Mouse (Mus musculus): ENCODE measurements around the gene Nup85. TPM values are rescaled to one million over a fixed set of nuclear protein-coding genes. Genes with fewer than 3 reads are reported as not detected.
A peak's percentile ranks its signal among the peaks of the same experiment; 100 is the strongest.

Gene Nup85
- polyA plus RNA-seq, 1 experiment, result 16.8 TPM

DNA sequence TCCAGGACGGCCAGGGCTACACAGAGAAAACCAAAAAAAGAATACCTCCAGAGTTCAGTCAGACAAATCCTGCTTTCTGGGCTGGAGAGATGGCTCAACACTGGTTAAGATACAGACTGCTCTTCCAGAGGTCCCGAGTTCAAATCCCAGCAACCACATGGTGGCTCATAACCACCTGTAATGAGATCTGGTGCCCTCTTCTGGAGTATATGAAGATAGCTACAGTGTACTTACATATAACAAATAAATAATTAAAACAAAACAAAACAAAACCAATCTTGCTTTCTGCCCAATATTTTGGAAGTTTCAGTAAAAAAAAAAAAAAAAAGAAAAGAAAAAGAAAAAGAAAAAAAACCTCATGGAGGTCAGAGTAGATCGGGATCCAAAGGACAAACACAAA, 31.0 kb downstream of the Nup85 start:
- H3K36me3 ChIP-seq (ENCODE audit: control insufficient read depth, insufficient read depth, low read length), result peaks cover 59% of the 10 kb centered on the region
- H3K4me1 ChIP-seq (ENCODE audit: control insufficient read depth, insufficient read depth, insufficient read length, low read length), result no peaks in the 10 kb centered on the region
- H3K27me3 ChIP-seq (ENCODE audit: control insufficient read depth, insufficient read depth, low read length), result no peaks in the 10 kb centered on the region
- no peak for TF ChIP-seq CTCF (IDR thresholded peaks at IDR 0.05; ENCODE audit: extremely low read depth, insufficient read length, insufficient replicate concordance, low read depth, low read length)
- TF ChIP-seq POLR2A (IDR thresholded peaks at IDR 0.05; ENCODE audit: low read depth, low read length), result no peak
- H3K4me3 ChIP-seq (ENCODE audit: low read depth, low read length), result no peak overlapping the region
- H3K27ac ChIP-seq (ENCODE audit: insufficient read depth, low read depth, low read length), result no peak overlapping the region
- 92% methylated on average over 3 of the region's 3 CpGs for WGBS

DNA sequence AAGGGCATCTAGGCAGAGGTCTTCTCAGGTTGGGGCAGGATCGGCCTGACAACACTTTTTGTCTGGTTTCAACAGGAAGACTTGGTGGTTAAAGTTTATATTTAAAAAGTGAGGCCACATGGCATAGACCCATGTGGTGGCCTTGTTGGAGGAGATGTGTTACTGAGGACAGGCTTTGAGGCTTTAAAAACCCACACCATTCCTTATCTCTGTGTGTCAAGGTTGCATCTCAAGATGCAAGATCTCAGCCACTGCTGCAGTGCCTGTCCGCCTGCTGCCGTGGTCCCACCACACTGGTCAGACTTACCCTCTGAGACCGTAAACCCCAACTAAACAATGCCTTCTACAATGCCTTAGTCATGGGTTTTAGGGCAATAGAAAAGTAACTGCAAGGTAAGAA, 34.1 kb downstream of the Nup85 start:
- Histone ChIP-seq H3K27me3 (ENCODE audit: control insufficient read depth, insufficient read depth, low read length) (no peaks in the 10 kb centered on the region), H3K4me1 (ENCODE audit: control insufficient read depth, insufficient read depth, insufficient read length, low read length) (peaks cover 8% of the 10 kb centered on the region; the same call in 1 of the 2 replicates), H3K4me3 (ENCODE audit: low read depth, low read length) (no peak overlapping the region), H3K27ac (ENCODE audit: insufficient read depth, low read depth, low read length) (no peak overlapping the region), H3K36me3 (ENCODE audit: control insufficient read depth, insufficient read depth, low read length) (peaks cover 31% of the 10 kb centered on the region)
- WGBS, result 89% methylated on average over 4 of the region's 4 CpGs
- TF ChIP-seq CTCF (IDR thresholded peaks at IDR 0.05; ENCODE audit: extremely low read depth, insufficient read length, insufficient replicate concordance, low read depth, low read length) (no peak), POLR2A (IDR thresholded peaks at IDR 0.05; ENCODE audit: low read depth, low read length) (no peak)

DNA sequence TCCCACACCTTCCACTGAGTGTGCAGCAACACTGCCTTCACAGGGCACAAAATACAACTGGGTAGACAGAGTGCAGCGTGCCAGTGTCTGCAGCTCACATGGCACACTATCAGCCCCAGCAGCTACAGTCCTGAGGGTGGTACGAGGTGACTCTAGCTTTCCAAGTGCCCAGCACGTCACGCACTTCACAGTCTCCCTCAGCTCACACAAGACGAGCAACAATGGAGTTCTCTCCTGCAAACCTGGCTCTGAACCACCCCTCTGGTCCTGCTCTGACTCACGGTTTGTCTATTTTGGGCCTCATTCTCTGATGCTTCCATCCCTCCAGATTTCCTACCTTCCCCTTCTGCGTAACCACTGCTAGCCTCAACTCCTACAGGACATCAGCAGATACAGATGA, 35.5 kb downstream of the Nup85 start:
- WGBS, result 94% methylated on average over 7 of the region's 7 CpGs
- peaks cover 18% of the 10 kb centered on the region for H3K36me3 ChIP-seq (ENCODE audit: control insufficient read depth, insufficient read depth, low read length)
- H3K4me1 ChIP-seq (ENCODE audit: control insufficient read depth, insufficient read depth, insufficient read length, low read length), result peaks cover 8% of the 10 kb centered on the region; the same call in 1 of the 2 replicates
- H3K4me3 ChIP-seq (ENCODE audit: low read depth, low read length), result no peak overlapping the region
- H3K27ac ChIP-seq (ENCODE audit: insufficient read depth, low read depth, low read length), result no peak overlapping the region
- TF ChIP-seq CTCF (IDR thresholded peaks at IDR 0.05; ENCODE audit: extremely low read depth, insufficient read length, insufficient replicate concordance, low read depth, low read length) (no peak), POLR2A (IDR thresholded peaks at IDR 0.05; ENCODE audit: low read depth, low read length) (no peak)
- H3K27me3 ChIP-seq (ENCODE audit: control insufficient read depth, insufficient read depth, low read length), result no peaks in the 10 kb centered on the region

DNA sequence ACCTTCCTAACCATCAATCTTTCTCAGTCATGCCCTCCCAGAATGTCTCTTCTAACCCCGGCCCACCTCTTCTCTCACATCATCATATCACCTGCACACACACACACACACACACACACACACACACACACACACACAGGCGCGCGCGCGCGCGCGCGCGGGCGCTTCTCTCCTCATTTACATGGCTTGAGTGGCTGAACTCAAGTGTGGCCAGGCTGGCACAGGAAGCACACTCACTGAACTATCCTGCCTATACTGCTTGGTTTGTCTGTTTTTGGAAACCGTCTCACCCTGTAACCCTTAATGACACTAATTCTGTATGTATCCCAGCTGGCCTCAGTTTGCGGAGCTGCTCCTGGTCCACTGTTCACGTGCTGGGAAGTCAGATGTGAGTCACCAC, 36.5 kb downstream of the Nup85 start:
- no peak overlapping the region for H3K27ac ChIP-seq (ENCODE audit: insufficient read depth, low read depth, low read length)
- H3K36me3 ChIP-seq (ENCODE audit: control insufficient read depth, insufficient read depth, low read length), result peaks cover 15% of the 10 kb centered on the region
- no peak for TF ChIP-seq POLR2A (IDR thresholded peaks at IDR 0.05; ENCODE audit: low read depth, low read length)
- TF ChIP-seq CTCF (IDR thresholded peaks at IDR 0.05; ENCODE audit: extremely low read depth, insufficient read length, insufficient replicate concordance, low read depth, low read length), result no peak
- no peak overlapping the region for H3K4me3 ChIP-seq (ENCODE audit: low read depth, low read length)
- 97% methylated on average over 15 of the region's 15 CpGs for WGBS
- H3K4me1 ChIP-seq (ENCODE audit: control insufficient read depth, insufficient read depth, insufficient read length, low read length), result peaks cover 8% of the 10 kb centered on the region; the same call in 1 of the 2 replicates
- no peaks in the 10 kb centered on the region for H3K27me3 ChIP-seq (ENCODE audit: control insufficient read depth, insufficient read depth, low read length)

DNA sequence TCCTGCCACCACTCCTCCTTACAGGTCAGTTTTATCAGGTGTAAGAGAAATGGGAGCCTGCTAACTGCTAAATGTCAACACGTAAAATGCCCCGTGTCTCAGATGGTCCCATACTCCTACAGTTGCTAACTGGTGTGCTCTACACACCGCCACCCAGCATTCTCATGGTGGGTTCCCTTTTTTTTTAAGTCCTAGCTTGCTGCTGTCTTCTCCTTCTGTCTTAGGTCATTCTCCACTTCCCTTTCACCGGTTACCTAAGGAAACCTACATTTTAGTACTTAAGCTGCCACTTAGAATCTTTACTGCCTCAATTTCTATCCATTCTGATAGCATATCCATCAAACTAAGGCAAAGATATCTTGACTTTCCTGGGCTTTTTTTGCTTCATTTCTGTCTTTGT, 36.9 kb downstream of the Nup85 start:
- Histone ChIP-seq H3K4me1 (ENCODE audit: control insufficient read depth, insufficient read depth, insufficient read length, low read length) (peaks cover 8% of the 10 kb centered on the region; the same call in 1 of the 2 replicates), H3K4me3 (ENCODE audit: low read depth, low read length) (no peak overlapping the region), H3K27ac (ENCODE audit: insufficient read depth, low read depth, low read length) (no peak overlapping the region), H3K36me3 (ENCODE audit: control insufficient read depth, insufficient read depth, low read length) (peaks cover 19% of the 10 kb centered on the region), H3K27me3 (ENCODE audit: control insufficient read depth, insufficient read depth, low read length) (no peaks in the 10 kb centered on the region)
- 84% methylated on average over 4 of the region's 4 CpGs for WGBS
- TF ChIP-seq POLR2A (IDR thresholded peaks at IDR 0.05; ENCODE audit: low read depth, low read length) (no peak), CTCF (IDR thresholded peaks at IDR 0.05; ENCODE audit: extremely low read depth, insufficient read length, insufficient replicate concordance, low read depth, low read length) (no peak)

DNA sequence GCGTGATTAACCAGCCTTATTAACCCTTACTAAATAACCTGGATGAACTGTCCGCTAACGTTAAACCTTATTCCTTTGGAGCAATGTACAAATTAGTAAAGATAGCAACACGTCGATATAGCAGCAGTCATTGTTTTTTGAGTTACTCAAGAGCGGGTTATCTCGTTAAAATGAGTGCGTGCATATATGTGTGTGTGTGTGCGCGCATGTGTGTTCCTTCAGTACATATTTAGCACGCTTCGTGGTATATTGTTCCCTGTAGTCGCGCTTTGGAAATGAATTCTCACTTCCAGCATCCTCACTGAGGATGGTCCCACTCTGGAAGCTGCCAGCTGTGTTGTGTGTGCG, 38.9 kb downstream of the Nup85 start:
- H3K4me1 ChIP-seq (ENCODE audit: control insufficient read depth, insufficient read depth, insufficient read length, low read length), result peaks cover 8% of the 10 kb centered on the region; the same call in 1 of the 2 replicates
- 1% methylated on average over 15 of the region's 15 CpGs for WGBS

DNA sequence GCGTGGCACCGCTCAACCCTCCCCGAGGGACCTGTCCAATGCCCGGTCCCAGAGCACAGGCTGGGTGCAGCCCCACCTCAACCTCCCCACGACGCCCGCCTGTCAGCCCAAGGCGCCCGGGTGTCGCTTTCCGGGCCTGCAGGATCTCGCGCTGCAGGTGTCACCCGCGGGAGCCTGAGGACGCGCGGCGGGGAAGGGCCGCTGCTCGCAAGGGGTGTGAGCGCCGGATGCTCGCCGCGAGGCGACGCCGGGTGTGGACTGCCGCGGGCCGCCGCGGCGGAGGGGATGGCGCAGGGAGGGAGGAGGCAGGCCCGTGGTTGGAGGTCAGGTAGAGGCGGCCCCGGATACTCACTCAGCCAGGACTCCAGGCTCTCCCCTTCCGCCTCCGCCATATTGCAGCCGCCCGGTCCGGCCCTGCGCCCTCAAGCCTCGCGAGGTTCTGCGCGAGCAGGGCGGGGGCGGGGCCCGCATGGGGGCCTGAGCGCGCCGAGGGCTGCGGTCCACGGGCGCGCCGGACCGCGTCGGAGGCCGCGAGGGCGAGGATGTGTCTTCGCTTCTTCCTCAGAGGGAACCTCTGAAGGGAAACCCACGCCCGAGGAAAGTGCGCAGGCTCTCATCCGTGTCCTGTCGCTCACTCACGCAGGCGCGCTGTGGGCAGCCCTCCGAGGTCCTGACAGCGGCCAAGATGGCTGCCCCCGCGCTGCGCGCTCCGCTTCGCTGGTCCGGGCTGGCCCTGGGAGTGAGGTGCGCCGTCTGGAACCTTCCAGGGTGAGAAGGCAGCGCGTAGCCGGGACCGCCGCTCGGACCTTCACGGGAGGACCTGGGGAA, 39.5 kb downstream of the Nup85 start, which contains the start of the genes Mrps7 and Gga3:
Mrps7 (plus strand) TSS at position 450 of the 828 bp plus-strand sequence.
Gga3 (minus strand) TSS at position 576 of the 828 bp plus-strand sequence.
- H3K36me3 ChIP-seq (ENCODE audit: control insufficient read depth, insufficient read depth, low read length), result peaks cover 29% of the 10 kb centered on the region
- no peaks in the 10 kb centered on the region for H3K27me3 ChIP-seq (ENCODE audit: control insufficient read depth, insufficient read depth, low read length)
- H3K27ac ChIP-seq (ENCODE audit: insufficient read depth, low read depth, low read length), result peak within 1 kb of the TSS; percentile 88
- TF ChIP-seq CTCF (IDR thresholded peaks at IDR 0.05; ENCODE audit: extremely low read depth, insufficient read length, insufficient replicate concordance, low read depth, low read length), result no peak
- peak; percentile 45 for TF ChIP-seq POLR2A (IDR thresholded peaks at IDR 0.05; ENCODE audit: low read depth, low read length)
- peaks cover 8% of the 10 kb centered on the region for H3K4me1 ChIP-seq (ENCODE audit: control insufficient read depth, insufficient read depth, insufficient read length, low read length)
- peak within 1 kb of the TSS; percentile 94 for H3K4me3 ChIP-seq (ENCODE audit: low read depth, low read length)
- WGBS, result under 1% methylated on average over 92 of the region's 93 CpGs

More for the DNA sequence above, 38.9 kb downstream of the Nup85 start:
- H3K36me3 ChIP-seq (ENCODE audit: control insufficient read depth, insufficient read depth, low read length), result peaks cover 23% of the 10 kb centered on the region
- peak overlapping the region; percentile 70 for H3K27ac ChIP-seq (ENCODE audit: insufficient read depth, low read depth, low read length)
- no peaks in the 10 kb centered on the region for H3K27me3 ChIP-seq (ENCODE audit: control insufficient read depth, insufficient read depth, low read length)
- no peak for TF ChIP-seq POLR2A (IDR thresholded peaks at IDR 0.05; ENCODE audit: low read depth, low read length)
- no peak for TF ChIP-seq CTCF (IDR thresholded peaks at IDR 0.05; ENCODE audit: extremely low read depth, insufficient read length, insufficient replicate concordance, low read depth, low read length)
- peak overlapping the region; percentile 94 for H3K4me3 ChIP-seq (ENCODE audit: low read depth, low read length)

Data from small intestine, adult 2 months (tissue).